Mouse (Mus musculus) left cerebral cortex, postnatal 36 days (tissue): ENCODE results near the gene C730034F03Rik. TPM values are rescaled to one million over a fixed set of nuclear protein-coding genes. Genes with fewer than 3 reads are reported as not detected.
A peak's percentile ranks its signal among the peaks of the same experiment; 100 is the strongest.

Source experiments
- DNase-seq, 2 experiments: peaks; one replicate each; pipeline ENCODE4 v3.0.0; 2021 to 2022; ENCODE audit warnings: low spot score in 2 of 2, mixed read lengths in 1 of 2
- intact Hi-C: fragments of 180-260 bp; cut with DNase I; formaldehyde crosslinking; loops from one replicate; pipeline ENCODE4 v1.15.1; 2025
- total RNA-seq, 2 experiments: library from RNA; stranded (reverse); gene quantifications; 2 replicates each; pipeline ENCODE4 v1.2.3; 2021

Gene C730034F03Rik
- total RNA-seq, 2 experiments from 2014 or later: 1.7 to 4.1 TPM

- no peak for DNase-seq
Observed at GRCm38 (mm10) chr15:89471476-89471875, 42.1 kb downstream of the C730034F03Rik start.

DNA sequence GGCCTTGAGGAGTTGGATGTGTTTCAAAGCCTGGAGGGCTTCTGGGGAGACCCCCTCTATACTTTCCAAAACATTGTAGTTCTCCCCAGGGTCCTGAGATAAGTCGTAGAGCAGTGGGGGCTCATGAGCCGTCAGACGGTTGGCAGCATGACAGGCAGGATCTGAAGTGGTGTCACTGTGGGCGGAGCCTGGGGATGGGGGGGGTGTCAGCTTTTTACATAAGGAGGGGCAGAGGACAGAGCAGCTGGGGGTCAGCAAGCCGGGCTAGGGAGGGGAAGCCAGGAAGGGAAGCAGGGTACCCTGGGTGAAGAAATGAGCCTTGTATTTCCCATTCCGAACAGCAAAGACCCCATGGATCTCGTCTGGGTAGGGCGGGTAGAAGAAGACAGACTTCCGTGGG, 44.0 kb downstream of the C730034F03Rik start:
- intact Hi-C loops: no loop called here
- no peak for DNase-seq

More at GRCm38 (mm10) chr15:89471476-89471875, 42.1 kb downstream of the C730034F03Rik start:
- intact Hi-C loops: no loop called here

- intact Hi-C loops: no loop called here
- DNase-seq: no peak
Observed at GRCm38 (mm10) chr15:89473921-89474320, 44.5 kb downstream of the C730034F03Rik start.

GRCm38 (mm10) chr15:89474596-89475292, 45.4 kb downstream of the C730034F03Rik start:
- intact Hi-C loops: no loop called here

DNA sequence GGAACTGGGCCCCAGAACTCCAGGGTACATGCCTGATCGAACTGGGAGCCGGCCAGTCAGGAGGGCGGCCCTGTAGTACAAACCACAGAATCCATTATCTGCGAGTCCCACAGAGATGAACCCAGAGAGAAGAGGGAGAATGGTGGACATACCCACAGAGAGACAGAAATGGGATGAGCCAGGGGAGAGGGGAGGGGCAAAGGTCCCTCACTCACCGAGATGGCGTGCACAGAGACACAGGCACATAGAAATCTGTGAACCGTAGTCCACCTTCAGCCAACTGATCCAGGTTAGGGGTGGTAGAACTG, 45.9 kb downstream of the C730034F03Rik start:
- intact Hi-C loops: no loop called here

More at GRCm38 (mm10) chr15:89474596-89475292, 45.4 kb downstream of the C730034F03Rik start:
- no peak for DNase-seq

GRCm38 (mm10) chr15:89475611-89476474, 46.5 kb downstream of the C730034F03Rik start:
- peak; percentile 92 for DNase-seq
- intact Hi-C loops: no loop called here

More for the DNA sequence above, 45.9 kb downstream of the C730034F03Rik start:
- DNase-seq: no peak

GRCm38 (mm10) chr15:89476475-89476815, 47.1 kb downstream of the C730034F03Rik start:
- intact Hi-C loops: no loop called here
- DNase-seq: no peak

DNA sequence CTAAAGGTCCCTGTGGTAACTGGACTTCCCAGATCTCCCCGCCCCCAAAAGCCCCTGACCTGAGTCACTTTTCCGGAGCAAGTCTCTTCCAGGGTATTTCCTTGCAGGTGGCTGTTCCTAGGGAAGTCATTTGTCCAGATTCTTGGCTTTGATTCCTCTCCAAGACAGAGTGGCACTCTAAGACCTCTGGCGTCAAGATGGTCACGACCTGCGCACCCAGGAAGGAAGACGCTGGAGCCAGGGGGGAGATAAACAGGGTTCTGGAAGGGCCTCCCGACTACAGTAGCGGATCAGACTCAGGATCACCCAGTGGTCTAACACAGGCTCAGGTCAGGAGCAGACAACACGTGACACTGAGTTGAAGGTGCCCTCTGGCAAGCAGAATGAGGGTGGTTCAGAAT, 47.7 kb downstream of the C730034F03Rik start, which contains the start of gene Arsa:
Arsa (minus strand) TSS at position 335 of the 401 bp plus-strand sequence.
- intact Hi-C loops: no loop called here
- no peak for DNase-seq

GRCm38 (mm10) chr15:89477806-89478205, 48.4 kb downstream of the C730034F03Rik start:
- no peak for DNase-seq
- intact Hi-C loops: no loop called here

DNA sequence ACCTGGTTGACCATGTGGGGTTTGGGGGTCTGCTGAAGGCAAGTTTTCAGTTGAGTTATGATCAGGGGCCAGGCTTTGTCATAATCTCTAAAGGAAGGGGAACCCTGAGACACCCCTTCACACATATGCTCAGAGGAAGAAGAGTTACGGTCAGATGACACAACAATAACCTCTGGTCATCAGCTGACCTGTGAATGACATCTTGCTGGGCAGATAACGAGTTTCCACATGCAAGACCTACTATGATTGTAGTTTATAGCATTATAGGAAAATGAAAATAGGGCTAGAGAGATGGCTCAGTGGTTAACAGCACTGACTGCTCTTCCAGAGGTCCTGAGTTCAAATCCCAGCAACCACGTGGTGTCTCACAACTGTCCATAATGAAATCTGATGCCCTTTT, 49.2 kb downstream of the C730034F03Rik start:
- no peak for DNase-seq
- intact Hi-C loops: no loop called here

Other genes with a start within 250 kb of the C730034F03Rik start
- gene Plxnb2, start 248.8 kb upstream of the C730034F03Rik start, total RNA-seq: 10 to 100 TPM; 42.2 to 54.0 TPM
- gene Dennd6b, start 233.1 kb upstream of the C730034F03Rik start, total RNA-seq: 10 to 100 TPM; 39.9 to 52.2 TPM
- 100 to 1,000 TPM; 162 to 167 TPM for gene Ppp6r2, start 218.0 kb upstream of the C730034F03Rik start, total RNA-seq
- 100 to 1,000 TPM; 241 to 247 TPM for gene Sbf1, start 114.3 kb upstream of the C730034F03Rik start, total RNA-seq
- not detected for gene Adm2, start 106.9 kb upstream of the C730034F03Rik start, total RNA-seq
- gene Miox, start 95.2 kb upstream of the C730034F03Rik start, total RNA-seq: not detected
- 10 to 100 TPM; 16.9 to 18.5 TPM for gene Lmf2, start 73.9 kb upstream of the C730034F03Rik start, total RNA-seq
- gene Ncaph2, start 73.9 kb upstream of the C730034F03Rik start, total RNA-seq: 100 to 1,000 TPM in 1 of 2 experiments, 10 to 100 TPM in 1; 89.8 to 109 TPM
- 10 to 100 TPM; 24.0 to 32.2 TPM for gene Sco2, start 55.7 kb upstream of the C730034F03Rik start, total RNA-seq
- gene Tymp, start 52.5 kb upstream of the C730034F03Rik start, total RNA-seq: 1 to 10 TPM; 1.2 to 1.5 TPM
- 1 to 10 TPM in 1 of 2 experiments, under 1 TPM in 1; 0.66 to 1.9 TPM for gene Odf3b, start 50.3 kb upstream of the C730034F03Rik start, total RNA-seq
- under 1 TPM; 0.39 to 0.41 TPM for gene Klhdc7b, start 44.7 kb upstream of the C730034F03Rik start, total RNA-seq
- not detected for gene Syce3, start 19.1 kb upstream of the C730034F03Rik start, total RNA-seq
- gene Cpt1b, start 3.7 kb upstream of the C730034F03Rik start, total RNA-seq: 1 to 10 TPM in 1 of 2 experiments, not detected in 1; 3.6 TPM
- under 1 TPM in 1 of 2 experiments, not detected in 1; 0.72 TPM for gene Gm44502, start 107 bp downstream of the C730034F03Rik start, total RNA-seq
- gene Chkb, start 319 bp downstream of the C730034F03Rik start, total RNA-seq: 10 to 100 TPM; 41.0 to 41.2 TPM
- gene Mapk8ip2, start 24.3 kb downstream of the C730034F03Rik start, total RNA-seq: 100 to 1,000 TPM; 221 to 233 TPM
- gene Arsa, start 47.8 kb downstream of the C730034F03Rik start, total RNA-seq: 10 to 100 TPM; 31.7 to 36.1 TPM
- gene Shank3, start 70.0 kb downstream of the C730034F03Rik start, total RNA-seq: 100 to 1,000 TPM; 196 to 229 TPM
- 1 to 10 TPM in 1 of 2 experiments, under 1 TPM in 1; 0.91 to 2.3 TPM for gene Acr, start 138.7 kb downstream of the C730034F03Rik start, total RNA-seq
- gene Rabl2, start 162.3 kb downstream of the C730034F03Rik start, total RNA-seq: 10 to 100 TPM; 30.4 to 42.5 TPM